Mouse (Mus musculus): ENCODE measurements at regions not wholly inside any gene's neighbourhood (a gene's known extent, or its start where the extent isn't known, plus 50 kb on each side); places are given as distances from the start of the nearest gene placed in this dataset.

GRCm38 (mm10) chr9:112675232-112675631 lies 439.5 kb upstream of the Arpp21 start:
- DNase-seq = no peak
